Mouse (Mus musculus) kidney, adult 2 months (tissue): ENCODE data around the gene Pth2. TPM values are rescaled to one million over a fixed set of nuclear protein-coding genes. Genes with fewer than 3 reads are reported as not detected.

Source experiments
- DNase-seq: peaks from one replicate; pipeline ENCODE4 v3.0.0; 2021
- H3K27ac ChIP-seq: fragments of 200-500 bp; 2 replicates; pipeline ENCODE4 v1.5.1; 2012; ENCODE audit warnings: low read depth, low read length, control low read depth, inconsistent platforms; ENCODE audit not compliant: insufficient read depth
- H3K27me3 ChIP-seq: fragments of 200-500 bp; replicated peaks from 2 replicates; pipeline ENCODE4 v1.6.1; 2012; ENCODE audit warnings: mild to moderate bottlenecking, moderate library complexity, low read length, inconsistent platforms; ENCODE audit not compliant: control insufficient read depth, insufficient read depth
- H3K36me3 ChIP-seq: fragments of 200-500 bp; 2 replicates; pipeline ENCODE4 v1.6.1; 2012; ENCODE audit warnings: mild to moderate bottlenecking, moderate library complexity, low read length, inconsistent platforms; ENCODE audit not compliant: control insufficient read depth, insufficient read depth
- H3K4me1 ChIP-seq: fragments of 200-500 bp; 2 replicates; pipeline ENCODE4 v1.6.1; 2011; ENCODE audit warnings: low read length; ENCODE audit not compliant: control insufficient read depth, insufficient read depth
- H3K4me3 ChIP-seq: fragments of 200-500 bp; 2 replicates; pipeline ENCODE4 v1.5.1; 2011; ENCODE audit warnings: mild to moderate bottlenecking, low read depth, low read length, control low read depth; ENCODE audit not compliant: insufficient read depth
- CTCF ChIP-seq: fragments of 200-500 bp; conservative IDR thresholded peaks from 2 replicates; pipeline ENCODE4 v1.5.1; 2011; ENCODE audit warnings: low read depth, mild to moderate bottlenecking, control low read depth, low read length, moderate library complexity, mixed read lengths; ENCODE audit not compliant: insufficient read depth, insufficient read length
- POLR2A ChIP-seq: fragments of 200-500 bp; IDR thresholded peaks from one replicate; pipeline ENCODE4 v1.6.1; 2011; ENCODE audit warnings: low read depth, low read length, control low read depth
- WGBS: fragments of 180-500 bp; shearing (Covaris S2); methylation state at CpG from one replicate; pipeline ENCODE4 v1.1.7; 2018; 5-methylcytosine and 5-hydroxymethylcytosine counted together
- polyA plus RNA-seq: library from polyadenylated mRNA; depleted of rRNA; stranded (reverse); fragments of >200 nt; gene quantifications from 2 replicates; pipeline ENCODE4 v1.2.3, GENCODE M21; 2012

The Pth2 gene
- polyA plus RNA-seq, 1 experiment = not detected

GRCm38 (mm10) chr7:45211851-45212251 lies 31.1 kb downstream of the Pth2 start, which contains the start of gene Dkkl1:
TSS of gene Dkkl1 (minus strand) at chr7:45212147.
- Histone ChIP-seq H3K27ac (no peak within 1 kb of the TSS), H3K4me1 (no peaks in the 10 kb centered on the region), H3K27me3 (0 out of 2 replicates have a peak, but pooled peaks cover 2% of the 10 kb centered on the region), H3K36me3 (no peaks in the 10 kb centered on the region), H3K4me3 (no peak within 1 kb of the TSS)
- no peak for DNase-seq
- no peak for TF ChIP-seq POLR2A
- no peak for TF ChIP-seq CTCF
- 8% methylated on average over 17 of the region's 17 CpGs for WGBS

DNA sequence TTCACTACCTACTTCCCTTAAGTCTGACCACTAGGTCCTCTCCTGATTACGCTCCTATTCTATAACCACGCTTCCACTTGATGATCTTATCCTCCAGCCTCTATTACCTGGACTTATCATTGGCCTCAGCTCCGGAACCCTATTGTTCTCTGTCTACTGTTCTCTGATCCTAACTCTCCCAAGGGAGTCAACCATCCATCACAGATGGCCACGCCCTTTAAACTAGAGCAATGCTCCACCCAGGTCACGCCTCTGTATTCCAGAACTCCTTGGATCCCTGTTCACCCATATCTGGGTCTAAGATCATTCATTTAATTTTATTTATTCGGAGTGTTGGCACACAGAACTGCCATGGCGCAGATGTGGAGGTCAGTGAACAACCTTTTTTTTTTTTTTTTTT lies 31.6 kb downstream of the Pth2 start:
- WGBS = 74% methylated on average over 7 of the region's 7 CpGs

DNA sequence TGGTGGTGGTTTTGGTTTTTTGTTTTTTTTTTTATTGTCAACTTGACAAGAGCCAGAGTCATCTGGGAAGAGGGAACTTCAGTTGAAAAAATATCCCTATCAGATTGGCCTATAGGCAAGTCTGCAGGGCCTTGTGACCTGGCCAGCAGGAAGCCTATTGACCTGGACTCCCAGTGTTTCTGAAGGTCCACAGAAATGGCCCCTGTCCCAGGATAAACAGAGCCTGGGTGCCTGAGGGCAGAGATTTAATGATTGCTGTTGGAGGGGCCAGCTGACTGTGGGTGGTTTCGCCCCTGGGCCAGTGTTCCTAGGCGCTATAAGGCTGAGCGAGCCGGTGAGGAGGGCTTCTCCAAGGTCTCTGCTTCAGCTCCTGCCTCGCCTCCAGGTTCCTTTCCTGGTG lies 32.9 kb downstream of the Pth2 start:
- Histone ChIP-seq H3K27ac (no peak overlapping the region), H3K36me3 (no peaks in the 10 kb centered on the region), H3K4me1 (no peaks in the 10 kb centered on the region), H3K27me3 (0 out of 2 replicates have a peak, but pooled peaks cover 2% of the 10 kb centered on the region), H3K4me3 (no peak overlapping the region)
- TF ChIP-seq CTCF (no peak), POLR2A (no peak)
- no peak for DNase-seq
- WGBS = 84% methylated on average over 5 of the region's 5 CpGs

More for the DNA sequence above, 31.6 kb downstream of the Pth2 start:
- no peak for DNase-seq
- no peaks in the 10 kb centered on the region for H3K4me1 ChIP-seq
- no peak overlapping the region for H3K4me3 ChIP-seq
- no peak for TF ChIP-seq POLR2A
- TF ChIP-seq CTCF = no peak
- H3K27me3 ChIP-seq = 0 out of 2 replicates have a peak, but pooled peaks cover 2% of the 10 kb centered on the region
- H3K27ac ChIP-seq = no peak overlapping the region
- no peaks in the 10 kb centered on the region for H3K36me3 ChIP-seq

- H3K4me1 ChIP-seq = no peaks in the 10 kb centered on the region
- 2% methylated on average over 55 of the region's 55 CpGs for WGBS
Observed at GRCm38 (mm10) chr7:45215673-45216441, 35.1 kb downstream of the Pth2 start, which contains the start of gene Tead2. TSS of gene Tead2 (plus strand) at chr7:45215753.

DNA sequence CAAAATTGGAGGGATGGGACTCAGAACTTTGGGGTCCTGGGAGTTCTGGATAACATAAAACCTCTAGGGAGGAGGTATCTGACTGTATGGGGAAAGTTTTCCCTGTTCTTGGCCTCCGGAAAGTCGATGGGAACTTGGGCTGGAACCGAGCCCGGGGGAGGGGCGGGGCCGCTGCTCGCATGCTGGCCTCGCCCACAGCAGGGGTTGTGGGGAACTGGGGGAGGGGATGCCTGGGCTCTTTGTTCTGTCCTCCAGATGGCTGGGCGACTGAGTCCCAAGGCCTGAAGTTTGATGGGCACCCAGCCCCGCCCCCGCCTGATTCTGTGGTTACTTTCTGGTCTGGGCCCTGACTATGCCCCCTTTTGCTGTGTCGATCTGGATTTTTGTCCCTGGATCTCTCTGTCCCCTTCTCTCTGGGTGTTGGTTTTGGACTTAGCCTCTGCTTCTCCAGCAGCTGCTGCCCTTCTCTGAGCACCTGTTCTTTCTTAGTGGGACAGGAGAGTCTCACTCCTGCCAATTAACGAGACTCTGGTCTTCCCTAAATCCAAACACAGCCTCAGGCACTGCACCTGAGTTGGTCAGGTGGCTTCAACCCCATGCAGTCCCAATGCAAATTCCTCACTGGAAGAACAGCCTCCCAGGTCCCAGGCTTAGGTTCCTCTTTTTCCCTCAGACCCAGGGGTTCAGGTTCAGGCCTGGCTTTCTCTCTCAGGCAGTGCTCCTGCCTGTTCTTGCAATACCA lies 35.8 kb downstream of the Pth2 start:
- no peak for TF ChIP-seq CTCF
- TF ChIP-seq POLR2A = no peak
- no peaks in the 10 kb centered on the region for H3K4me1 ChIP-seq
- H3K36me3 ChIP-seq = no peaks in the 10 kb centered on the region
- peak overlapping the region; percentile 59 for H3K4me3 ChIP-seq
- H3K27me3 ChIP-seq = 0 out of 2 replicates have a peak, but pooled peaks cover 2% of the 10 kb centered on the region
- peak; percentile 64 for DNase-seq
- no peak overlapping the region for H3K27ac ChIP-seq
- WGBS = 11% methylated on average over 13 of the region's 13 CpGs

More at GRCm38 (mm10) chr7:45215673-45216441, 35.1 kb downstream of the Pth2 start, which contains the start of gene Tead2:
- Histone ChIP-seq H3K36me3 (no peaks in the 10 kb centered on the region), H3K4me3 (peak within 1 kb of the TSS; percentile 59), H3K27ac (no peak within 1 kb of the TSS), H3K27me3 (0 out of 2 replicates have a peak, but pooled peaks cover 2% of the 10 kb centered on the region)
- no peak for TF ChIP-seq CTCF
- no peak for TF ChIP-seq POLR2A
- DNase-seq = peak; percentile 45

DNA sequence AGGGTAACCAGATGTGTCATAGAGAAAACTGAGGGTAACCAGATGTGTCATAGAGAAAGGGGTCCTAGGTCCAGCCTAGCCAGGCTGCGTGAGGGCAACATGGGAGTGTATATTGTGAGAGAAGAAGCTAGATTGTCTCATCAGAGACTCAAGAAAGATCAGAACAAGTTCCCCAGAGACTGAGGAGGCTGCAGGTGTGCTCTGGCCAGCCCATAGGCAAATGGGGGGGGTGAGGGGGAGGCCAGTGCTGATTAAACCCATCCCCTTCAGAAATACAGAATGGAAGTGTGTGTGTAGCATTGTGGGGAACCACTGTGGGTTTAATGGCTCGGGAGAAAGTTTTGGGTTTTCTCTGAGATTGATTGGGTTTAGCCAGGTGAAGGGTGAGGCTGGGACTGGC lies 40.9 kb downstream of the Pth2 start:
- H3K4me3 ChIP-seq = no peak overlapping the region
- no peaks in the 10 kb centered on the region for H3K4me1 ChIP-seq
- 79% methylated on average over 2 of the region's 2 CpGs for WGBS
- no peaks in the 10 kb centered on the region for H3K36me3 ChIP-seq
- H3K27ac ChIP-seq = no peak overlapping the region
- H3K27me3 ChIP-seq = no peaks in the 10 kb centered on the region
- DNase-seq = no peak
- no peak for TF ChIP-seq CTCF
- no peak for TF ChIP-seq POLR2A

- TF ChIP-seq POLR2A (no peak), CTCF (no peak)
- WGBS = 82% methylated on average over 7 of the region's 7 CpGs
Observed at GRCm38 (mm10) chr7:45224826-45225225, 44.0 kb downstream of the Pth2 start.

More at GRCm38 (mm10) chr7:45224826-45225225, 44.0 kb downstream of the Pth2 start:
- Histone ChIP-seq H3K4me3 (no peak overlapping the region), H3K4me1 (no peaks in the 10 kb centered on the region), H3K36me3 (no peaks in the 10 kb centered on the region), H3K27me3 (no peaks in the 10 kb centered on the region), H3K27ac (no peak overlapping the region)
- DNase-seq = no peak
